Mouse (Mus musculus) limb, embryonic 12.5 days (tissue): ENCODE results near the gene Pdcd2. TPM values are rescaled to one million over a fixed set of nuclear protein-coding genes. Genes with fewer than 3 reads are reported as not detected.
"Not testable (repeated sequence)": the region's sequence is repeated elsewhere in the genome, so short reads cannot be mapped to it uniquely, and the experiment has no call there.

ENCODE experiments used
- ATAC-seq: fragments of 200-750 bp; cut with Nextera tagmentation; 2 replicates; pipeline ENCODE4 v1.8.0; 2017; ENCODE audit warnings: low read depth, moderate TSS enrichment; ENCODE audit not compliant: insufficient number of reproducible peaks, insufficient read depth, low FRiP score, low TSS enrichment
- H3K27ac ChIP-seq: fragments of 300-500 bp; sonication (generic); 2 replicates; pipeline ENCODE4 v1.5.1; 2016; ENCODE audit warnings: mild to moderate bottlenecking, moderate library complexity
- H3K27me3 ChIP-seq: fragments of 300-500 bp; sonication (generic); 2 replicates; pipeline ENCODE4 v1.6.1; 2016; ENCODE audit warnings: mild to moderate bottlenecking, moderate library complexity
- H3K36me3 ChIP-seq: fragments of 300-500 bp; sonication (generic); 2 replicates; pipeline ENCODE4 v1.6.1; 2016; ENCODE audit warnings: mild to moderate bottlenecking, moderate library complexity
- H3K4me1 ChIP-seq: fragments of 300-500 bp; sonication (generic); replicated peaks from 2 replicates; pipeline ENCODE4 v1.6.1; 2016
- H3K4me2 ChIP-seq: fragments of 300-500 bp; sonication (generic); 2 replicates; pipeline ENCODE4 v1.6.1; 2016; ENCODE audit warnings: mild to moderate bottlenecking, moderate library complexity
- H3K4me3 ChIP-seq: fragments of 300-500 bp; sonication (generic); replicated peaks from 2 replicates; pipeline ENCODE4 v1.5.1; 2016; ENCODE audit warnings: mild to moderate bottlenecking
- H3K9ac ChIP-seq: fragments of 300-500 bp; sonication (generic); replicated peaks from 2 replicates; pipeline ENCODE4 v1.6.1; 2016; ENCODE audit warnings: mild to moderate bottlenecking, moderate library complexity
- H3K9me3 ChIP-seq: fragments of 300-500 bp; sonication (generic); 2 replicates; pipeline ENCODE4 v1.6.1; 2016; ENCODE audit warnings: mild to moderate bottlenecking, moderate library complexity
- WGBS: fragments of 180-500 bp; shearing (Covaris S2); methylation state at CpG from one replicate; pipeline ENCODE4 v1.1.7; 2016; 5-methylcytosine and 5-hydroxymethylcytosine counted together
- polyA plus RNA-seq: library from polyadenylated mRNA; unstranded; fragments of >200 nt; fragmentation: Nextera tagmentation; extraction: Ambion mirVana; gene quantifications from 2 replicates; pipeline ENCODE4 v1.2.1, GENCODE M21; 2016

Gene Pdcd2
- 54.8 and 59.6 TPM in 2 replicates for polyA plus RNA-seq

GRCm38 (mm10) chr17:15526986-15527810 lies at the start of gene Pdcd2:
Pdcd2 (minus strand) TSS chr17:15527301.
- peak; percentile 98 for ATAC-seq
- H3K27me3 ChIP-seq = no peaks in the 10 kb centered on the region
- WGBS = 2% methylated on average over 55 of the region's 55 CpGs
- H3K36me3 ChIP-seq = peaks cover 28% of the 10 kb centered on the region
- H3K9me3 ChIP-seq = no peaks in the 10 kb centered on the region
- H3K4me3 ChIP-seq = peak within 1 kb of the TSS; percentile 90
- H3K9ac ChIP-seq = peak within 1 kb of the TSS; percentile 85
- H3K27ac ChIP-seq = peak within 1 kb of the TSS; percentile 89
- peak within 1 kb of the TSS; percentile 72 for H3K4me2 ChIP-seq
- peaks cover 13% of the 10 kb centered on the region for H3K4me1 ChIP-seq

GRCm38 (mm10) chr17:15575056-15575455 lies 48.0 kb upstream of the Pdcd2 start:
- 79% methylated on average over 1 of the region's 1 CpGs for WGBS
- no peaks in the 10 kb centered on the region for H3K9me3 ChIP-seq
- no peaks in the 10 kb centered on the region for H3K36me3 ChIP-seq
- H3K27ac ChIP-seq = no peak overlapping the region
- no peaks in the 10 kb centered on the region for H3K4me1 ChIP-seq
- no peak overlapping the region for H3K4me2 ChIP-seq
- H3K4me3 ChIP-seq = no peak overlapping the region
- H3K9ac ChIP-seq = no peak overlapping the region
- ATAC-seq = no peak
- peaks cover 36% of the 10 kb centered on the region for H3K27me3 ChIP-seq

- H3K27ac ChIP-seq = no peak overlapping the region
- ATAC-seq = no peak
- H3K9ac ChIP-seq = no peak overlapping the region
- peaks cover 7% of the 10 kb centered on the region; the same call in 1 of the 2 replicates for H3K27me3 ChIP-seq
- no peaks in the 10 kb centered on the region for H3K36me3 ChIP-seq
- no peaks in the 10 kb centered on the region for H3K9me3 ChIP-seq
- H3K4me1 ChIP-seq = no peaks in the 10 kb centered on the region
- H3K4me3 ChIP-seq = no peak overlapping the region
- no peak overlapping the region for H3K4me2 ChIP-seq
- WGBS = 75% methylated on average over 5 of the region's 5 CpGs
Observed at GRCm38 (mm10) chr17:15566908-15567307, 39.8 kb upstream of the Pdcd2 start.

- ATAC-seq = no peak
- no peak overlapping the region for H3K9ac ChIP-seq
- H3K4me3 ChIP-seq = peak overlapping the region; percentile 63
- 50% methylated on average over 12 of the region's 12 CpGs for WGBS
- peak overlapping the region; percentile 64 for H3K4me2 ChIP-seq
- no peaks in the 10 kb centered on the region for H3K4me1 ChIP-seq
- H3K9me3 ChIP-seq = no peaks in the 10 kb centered on the region
- H3K27ac ChIP-seq = no peak overlapping the region
- peaks cover 7% of the 10 kb centered on the region; the same call in 1 of the 2 replicates for H3K27me3 ChIP-seq
- H3K36me3 ChIP-seq = no peaks in the 10 kb centered on the region
Observed at GRCm38 (mm10) chr17:15564928-15565300, 37.8 kb upstream of the Pdcd2 start.

- H3K4me3 ChIP-seq = peak within 1 kb of the TSS; percentile 63
- peak within 1 kb of the TSS; percentile 96 for H3K27ac ChIP-seq
- H3K36me3 ChIP-seq = no peaks in the 10 kb centered on the region
- H3K9me3 ChIP-seq = no peaks in the 10 kb centered on the region
- peaks cover 7% of the 10 kb centered on the region; the same call in 1 of the 2 replicates for H3K27me3 ChIP-seq
- ATAC-seq = peak; percentile 98
- WGBS = under 1% methylated on average over 43 of the region's 43 CpGs
- H3K4me1 ChIP-seq = no peaks in the 10 kb centered on the region
- H3K9ac ChIP-seq = peak within 1 kb of the TSS; percentile 65
- H3K4me2 ChIP-seq = peak within 1 kb of the TSS; percentile 74
Observed at GRCm38 (mm10) chr17:15564014-15564927, 37.2 kb upstream of the Pdcd2 start, which contains the start of gene Prdm9. Prdm9 (minus strand) TSS chr17:15564354.

GRCm38 (mm10) chr17:15559946-15560345 lies 32.8 kb upstream of the Pdcd2 start:
- WGBS = 84% methylated on average over 2 of the region's 2 CpGs
- Histone ChIP-seq H3K27me3 (peaks cover 7% of the 10 kb centered on the region; the same call in 1 of the 2 replicates), H3K27ac (no peak overlapping the region), H3K4me1 (no peaks in the 10 kb centered on the region), H3K36me3 (no peaks in the 10 kb centered on the region), H3K9me3 (no peaks in the 10 kb centered on the region), H3K9ac (no peak overlapping the region), H3K4me3 (no peak overlapping the region), H3K4me2 (no peak overlapping the region)
- no peak for ATAC-seq

- H3K9me3 ChIP-seq = no peaks in the 10 kb centered on the region
- H3K4me3 ChIP-seq = no peak overlapping the region
- no peaks in the 10 kb centered on the region for H3K4me1 ChIP-seq
- H3K27me3 ChIP-seq = no peaks in the 10 kb centered on the region
- ATAC-seq = no peak
- WGBS = 50% methylated on average over 1 of the region's 1 CpGs
- no peak overlapping the region for H3K27ac ChIP-seq
- no peak overlapping the region for H3K9ac ChIP-seq
- H3K36me3 ChIP-seq = no peaks in the 10 kb centered on the region
- H3K4me2 ChIP-seq = no peak overlapping the region
Observed at GRCm38 (mm10) chr17:15549713-15550112, 22.6 kb upstream of the Pdcd2 start.

GRCm38 (mm10) chr17:15546440-15546839 lies 19.3 kb upstream of the Pdcd2 start:
- H3K9ac ChIP-seq = no peak overlapping the region
- no peak overlapping the region for H3K4me3 ChIP-seq
- no peaks in the 10 kb centered on the region for H3K9me3 ChIP-seq
- no peak overlapping the region for H3K4me2 ChIP-seq
- H3K4me1 ChIP-seq = no peaks in the 10 kb centered on the region
- no peak overlapping the region for H3K27ac ChIP-seq
- no peak for ATAC-seq
- WGBS = 75% methylated on average over 4 of the region's 4 CpGs
- H3K27me3 ChIP-seq = no peaks in the 10 kb centered on the region
- H3K36me3 ChIP-seq = no peaks in the 10 kb centered on the region

- not testable (repeated sequence) for H3K4me3 ChIP-seq, H3K4me1 ChIP-seq, ATAC-seq, H3K9ac ChIP-seq, H3K27ac ChIP-seq, H3K36me3 ChIP-seq, H3K27me3 ChIP-seq, H3K4me2 ChIP-seq, H3K9me3 ChIP-seq
- WGBS = 63% methylated on average over 4 of the region's 4 CpGs
Observed at GRCm38 (mm10) chr17:15543868-15544267, 16.8 kb upstream of the Pdcd2 start.

- H3K36me3 ChIP-seq = no peaks in the 10 kb centered on the region
- H3K27me3 ChIP-seq = peaks cover 24% of the 10 kb centered on the region
- no peaks in the 10 kb centered on the region for H3K4me1 ChIP-seq
- no peaks in the 10 kb centered on the region for H3K9me3 ChIP-seq
- no peak overlapping the region for H3K4me2 ChIP-seq
- no peak for ATAC-seq
- H3K9ac ChIP-seq = no peak overlapping the region
- 62% methylated on average over 4 of the region's 4 CpGs for WGBS
- H3K4me3 ChIP-seq = no peak overlapping the region
- no peak overlapping the region for H3K27ac ChIP-seq
Observed at GRCm38 (mm10) chr17:15540309-15540708, 13.2 kb upstream of the Pdcd2 start.

GRCm38 (mm10) chr17:15536457-15536904 lies 9.4 kb upstream of the Pdcd2 start:
- Histone ChIP-seq H3K27ac (no peak overlapping the region), H3K9me3 (0 out of 2 replicates have a peak, but pooled peaks cover 5% of the 10 kb centered on the region), H3K9ac (peak overlapping the region; percentile 57), H3K4me2 (peak overlapping the region; percentile 86), H3K4me3 (peak overlapping the region; percentile 53), H3K4me1 (no peaks in the 10 kb centered on the region), H3K36me3 (no peaks in the 10 kb centered on the region), H3K27me3 (peaks cover 29% of the 10 kb centered on the region)
- 2% methylated on average over 33 of the region's 33 CpGs for WGBS
- ATAC-seq = no peak
